Mouse (Mus musculus): ENCODE results near the gene Wdr59. TPM values are rescaled to one million over a fixed set of nuclear protein-coding genes. Genes with fewer than 3 reads are reported as not detected.

Wdr59 gene
- polyA plus RNA-seq, 1 experiment, result 9.0 TPM

DNA sequence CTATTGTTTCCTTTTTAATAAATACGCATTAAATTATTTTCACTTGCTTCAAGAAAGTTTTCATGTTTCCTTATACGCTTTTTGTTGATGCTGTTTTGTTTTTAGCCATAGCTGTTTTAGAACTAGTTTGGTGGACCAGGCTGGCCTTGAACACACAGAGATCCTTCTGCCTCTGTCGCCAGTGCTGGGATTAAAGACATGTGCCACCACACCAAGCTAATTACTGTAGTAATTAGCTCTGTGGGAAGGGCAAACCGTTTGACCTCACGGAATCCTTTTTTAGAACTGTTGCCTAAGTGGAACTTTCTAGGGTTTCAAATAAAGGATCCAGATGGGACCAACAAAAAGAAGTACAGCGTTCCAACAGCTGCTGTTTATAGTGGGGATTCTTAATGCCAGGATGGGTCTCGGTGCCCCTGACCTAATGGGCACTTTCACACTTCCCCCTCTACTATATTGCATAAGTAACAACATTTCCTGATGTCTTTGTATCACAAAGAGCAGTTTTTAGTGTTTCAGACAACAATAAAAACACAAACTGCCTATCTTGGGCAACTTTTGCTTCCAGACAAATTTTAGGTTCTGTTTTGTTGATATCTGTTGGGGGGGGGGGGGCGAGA is 29.7 kb upstream of the Wdr59 start:
- 84% methylated on average over 8 of the region's 8 CpGs for WGBS
- TF ChIP-seq CTCF (IDR thresholded peaks at IDR 0.05; ENCODE audit: borderline replicate concordance, control insufficient read depth, extremely low read depth, insufficient read depth, low read length, poor library complexity) (no peak), POLR2A (IDR thresholded peaks at IDR 0.05; ENCODE audit: control insufficient read depth, extremely low read depth, insufficient read depth, low read length, poor library complexity) (no peak)
- DNase-seq, result no peak
- Histone ChIP-seq H3K4me1 (replicated peaks; ENCODE audit: control insufficient read depth, insufficient read depth, low read length) (peaks cover 44% of the 10 kb centered on the region), H3K36me3 (ENCODE audit: control insufficient read depth, insufficient read depth, low read length) (peaks cover 8% of the 10 kb centered on the region), H3K27ac (ENCODE audit: control insufficient read depth, insufficient read depth, low read length) (no peak overlapping the region), H3K27me3 (ENCODE audit: control insufficient read depth, insufficient read depth, low read length) (no peaks in the 10 kb centered on the region), H3K4me3 (ENCODE audit: control insufficient read depth, insufficient read depth, low read length) (no peak overlapping the region)

DNA sequence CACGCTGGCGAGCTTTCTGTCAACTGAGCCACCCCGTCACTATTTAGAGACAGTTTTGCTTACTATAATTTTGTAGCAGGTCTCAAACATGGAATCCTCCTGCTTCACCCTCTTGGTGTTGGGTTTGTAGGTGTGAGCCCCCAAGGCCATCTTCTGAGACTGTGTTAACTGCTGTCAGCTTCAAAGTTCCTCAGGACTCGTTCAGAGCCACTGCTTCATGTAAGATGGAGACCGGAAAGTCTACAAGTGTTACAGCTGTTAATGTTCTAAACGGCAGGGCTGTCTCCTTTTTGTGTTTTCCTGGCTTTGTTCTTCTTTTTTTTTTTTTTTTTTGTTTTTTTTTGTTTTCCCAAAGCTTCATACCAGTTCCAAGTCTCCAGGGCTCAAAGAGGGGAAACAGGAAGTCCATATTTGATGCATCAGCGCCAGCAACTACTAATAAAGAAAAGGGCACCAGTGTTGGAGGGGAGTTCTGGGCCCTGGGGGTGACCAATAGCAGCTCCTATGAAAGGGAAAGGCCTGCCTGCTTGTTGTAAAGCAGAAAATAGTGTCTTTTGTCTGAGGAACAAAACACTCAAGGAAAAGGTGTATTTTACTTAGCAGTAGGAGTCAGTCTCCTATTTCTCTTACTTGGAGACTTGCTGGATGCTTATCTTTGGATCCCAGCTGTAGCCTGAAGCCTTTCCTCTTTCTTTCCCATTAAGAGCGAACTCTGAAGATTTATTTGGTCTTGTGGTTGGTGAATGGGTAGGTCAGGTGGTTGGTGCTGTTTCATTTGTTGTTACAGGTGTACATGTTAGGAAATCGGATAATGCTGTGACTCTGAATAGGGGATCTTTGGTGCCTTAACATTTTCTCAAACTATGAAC is 28.3 kb upstream of the Wdr59 start:
- H3K27ac ChIP-seq (ENCODE audit: control insufficient read depth, insufficient read depth, low read length), result peak overlapping the region; percentile 86
- no peak for TF ChIP-seq POLR2A (IDR thresholded peaks at IDR 0.05; ENCODE audit: control insufficient read depth, extremely low read depth, insufficient read depth, low read length, poor library complexity)
- TF ChIP-seq CTCF (IDR thresholded peaks at IDR 0.05; ENCODE audit: borderline replicate concordance, control insufficient read depth, extremely low read depth, insufficient read depth, low read length, poor library complexity), result no peak
- H3K27me3 ChIP-seq (ENCODE audit: control insufficient read depth, insufficient read depth, low read length), result no peaks in the 10 kb centered on the region
- peaks cover 10% of the 10 kb centered on the region for H3K36me3 ChIP-seq (ENCODE audit: control insufficient read depth, insufficient read depth, low read length)
- H3K4me1 ChIP-seq (replicated peaks; ENCODE audit: control insufficient read depth, insufficient read depth, low read length), result peaks cover 42% of the 10 kb centered on the region
- WGBS, result 48% methylated on average over 9 of the region's 9 CpGs
- DNase-seq, result no peak
- H3K4me3 ChIP-seq (ENCODE audit: control insufficient read depth, insufficient read depth, low read length), result no peak overlapping the region

DNA sequence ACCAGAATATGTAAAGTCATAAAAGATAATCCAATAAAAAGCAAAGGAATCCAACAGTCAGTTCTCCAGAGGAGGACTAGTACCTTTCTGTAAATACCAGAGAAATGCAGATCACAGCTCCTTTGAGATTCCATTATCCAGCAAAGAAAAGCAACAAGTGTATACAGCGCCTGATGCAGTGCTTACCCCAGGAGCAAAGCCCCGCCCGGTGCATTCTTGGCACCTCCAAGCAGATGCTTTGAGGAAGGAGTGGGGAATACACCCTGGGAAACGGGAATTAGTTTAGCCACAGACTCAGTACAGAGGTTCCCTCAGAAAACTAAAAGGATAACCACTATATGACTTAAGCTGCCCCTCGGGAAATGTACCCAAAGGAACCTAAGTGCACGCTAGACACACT is 26.3 kb upstream of the Wdr59 start:
- TF ChIP-seq POLR2A (IDR thresholded peaks at IDR 0.05; ENCODE audit: control insufficient read depth, extremely low read depth, insufficient read depth, low read length, poor library complexity), result no peak
- TF ChIP-seq CTCF (IDR thresholded peaks at IDR 0.05; ENCODE audit: borderline replicate concordance, control insufficient read depth, extremely low read depth, insufficient read depth, low read length, poor library complexity), result no peak
- DNase-seq, result no peak
- peaks cover 42% of the 10 kb centered on the region for H3K4me1 ChIP-seq (replicated peaks; ENCODE audit: control insufficient read depth, insufficient read depth, low read length)
- no peak overlapping the region for H3K27ac ChIP-seq (ENCODE audit: control insufficient read depth, insufficient read depth, low read length)
- H3K4me3 ChIP-seq (ENCODE audit: control insufficient read depth, insufficient read depth, low read length), result no peak overlapping the region
- 92% methylated on average over 6 of the region's 6 CpGs for WGBS
- no peaks in the 10 kb centered on the region for H3K27me3 ChIP-seq (ENCODE audit: control insufficient read depth, insufficient read depth, low read length)
- H3K36me3 ChIP-seq (ENCODE audit: control insufficient read depth, insufficient read depth, low read length), result peaks cover 16% of the 10 kb centered on the region

DNA sequence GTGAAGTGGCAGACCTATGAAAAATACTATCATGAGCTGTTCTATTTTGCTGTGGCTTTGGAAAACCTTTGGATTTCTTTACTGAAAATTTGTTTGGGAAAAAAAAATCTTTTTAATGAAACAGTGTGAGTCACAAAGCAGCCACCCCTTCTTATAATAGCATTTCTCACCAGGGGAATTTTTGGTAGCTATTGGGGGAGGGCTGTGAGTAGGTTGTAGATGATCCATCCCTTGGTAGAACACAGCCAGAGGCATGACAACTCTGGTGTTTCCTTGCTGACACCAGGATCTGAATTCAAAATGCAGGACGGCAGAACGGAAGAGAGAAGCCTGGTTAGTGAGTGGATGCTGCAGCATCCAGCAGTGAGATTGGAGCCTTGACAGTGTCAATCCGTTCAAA is 25.3 kb upstream of the Wdr59 start:
- TF ChIP-seq CTCF (IDR thresholded peaks at IDR 0.05; ENCODE audit: borderline replicate concordance, control insufficient read depth, extremely low read depth, insufficient read depth, low read length, poor library complexity), result no peak
- no peak for TF ChIP-seq POLR2A (IDR thresholded peaks at IDR 0.05; ENCODE audit: control insufficient read depth, extremely low read depth, insufficient read depth, low read length, poor library complexity)
- Histone ChIP-seq H3K4me3 (ENCODE audit: control insufficient read depth, insufficient read depth, low read length) (no peak overlapping the region), H3K36me3 (ENCODE audit: control insufficient read depth, insufficient read depth, low read length) (peaks cover 16% of the 10 kb centered on the region), H3K27ac (ENCODE audit: control insufficient read depth, insufficient read depth, low read length) (no peak overlapping the region), H3K27me3 (ENCODE audit: control insufficient read depth, insufficient read depth, low read length) (no peaks in the 10 kb centered on the region), H3K4me1 (replicated peaks; ENCODE audit: control insufficient read depth, insufficient read depth, low read length) (peaks cover 42% of the 10 kb centered on the region)
- no peak for DNase-seq
- WGBS, result 95% methylated on average over 3 of the region's 3 CpGs

DNA sequence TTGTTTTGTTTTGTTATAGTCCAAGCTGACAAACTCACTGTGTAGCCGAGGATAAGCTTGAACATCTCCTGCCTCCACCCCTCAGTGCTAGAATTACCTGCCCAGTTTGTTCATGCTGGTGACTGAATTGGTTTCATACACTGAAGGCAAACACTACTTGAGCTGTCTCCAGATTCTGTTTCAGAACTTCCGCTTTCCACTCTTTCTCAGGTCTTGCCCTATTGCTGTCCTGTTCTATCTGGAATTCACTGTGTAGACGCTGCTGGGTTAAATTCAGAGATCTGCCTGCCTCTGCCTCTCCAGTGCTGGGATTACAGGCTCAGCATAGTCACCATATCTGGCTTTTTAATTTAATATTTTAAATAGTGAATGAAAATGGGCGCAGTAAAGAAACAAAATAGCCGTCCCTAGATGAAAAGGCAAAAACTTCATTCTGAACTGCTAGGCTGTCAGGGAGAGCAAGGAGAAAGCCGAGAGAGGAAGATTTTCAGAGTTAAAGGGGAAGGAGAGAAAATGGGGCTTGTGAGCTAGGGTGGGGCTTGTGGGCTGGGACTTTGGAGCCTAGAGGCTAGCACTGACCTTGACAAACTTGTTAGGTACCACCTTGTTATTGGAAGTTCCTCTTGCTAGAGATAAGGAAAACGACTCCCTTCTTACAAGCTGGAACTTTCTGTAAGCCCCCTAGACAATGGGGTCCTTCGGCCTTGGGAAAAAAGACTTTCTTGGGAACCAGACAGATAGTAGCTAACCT is 23.7 kb upstream of the Wdr59 start:
- H3K4me1 ChIP-seq (replicated peaks; ENCODE audit: control insufficient read depth, insufficient read depth, low read length), result peaks cover 43% of the 10 kb centered on the region
- no peak for DNase-seq
- H3K27me3 ChIP-seq (ENCODE audit: control insufficient read depth, insufficient read depth, low read length), result no peaks in the 10 kb centered on the region
- peak overlapping the region; percentile 34; the same call in 1 of the 2 replicates for H3K27ac ChIP-seq (ENCODE audit: control insufficient read depth, insufficient read depth, low read length)
- peaks cover 16% of the 10 kb centered on the region for H3K36me3 ChIP-seq (ENCODE audit: control insufficient read depth, insufficient read depth, low read length)
- WGBS, result 66% methylated on average over 8 of the region's 8 CpGs
- H3K4me3 ChIP-seq (ENCODE audit: control insufficient read depth, insufficient read depth, low read length), result no peak overlapping the region
- no peak for TF ChIP-seq POLR2A (IDR thresholded peaks at IDR 0.05; ENCODE audit: control insufficient read depth, extremely low read depth, insufficient read depth, low read length, poor library complexity)
- no peak for TF ChIP-seq CTCF (IDR thresholded peaks at IDR 0.05; ENCODE audit: borderline replicate concordance, control insufficient read depth, extremely low read depth, insufficient read depth, low read length, poor library complexity)

DNA sequence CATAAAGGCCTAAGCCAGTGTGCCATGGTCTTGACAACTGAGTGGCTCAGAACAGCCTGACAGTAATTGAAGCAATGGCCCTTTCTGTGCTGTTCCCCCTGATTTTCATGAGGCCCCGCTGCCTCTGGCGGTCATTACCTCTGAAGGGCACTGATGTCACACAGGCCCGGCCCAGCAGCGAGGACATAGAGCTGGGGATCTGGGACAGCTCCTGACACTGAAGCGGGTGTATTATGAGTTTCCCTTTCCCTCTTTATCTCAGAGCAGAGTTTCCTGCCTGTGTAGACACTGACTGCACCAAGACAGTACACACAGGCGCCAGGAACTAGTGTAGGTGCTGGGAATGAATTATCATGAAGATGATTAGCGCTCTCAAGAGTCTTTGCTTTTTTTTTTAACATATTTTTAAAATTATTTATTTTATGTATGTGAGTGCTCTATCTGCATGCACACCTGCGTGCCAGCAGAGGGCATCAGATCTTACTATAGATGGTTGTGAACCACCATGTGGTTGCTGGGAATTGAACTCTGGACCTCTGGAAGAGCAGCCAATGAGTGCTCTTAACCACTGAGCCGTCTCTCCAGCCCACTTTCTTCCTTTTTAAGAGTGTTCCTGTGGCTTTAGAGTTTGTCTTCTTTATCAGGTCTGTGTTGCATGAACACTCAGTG is 22.0 kb upstream of the Wdr59 start:
- H3K36me3 ChIP-seq (ENCODE audit: control insufficient read depth, insufficient read depth, low read length), result peaks cover 16% of the 10 kb centered on the region

More for the DNA sequence above, 22.0 kb upstream of the Wdr59 start:
- TF ChIP-seq POLR2A (IDR thresholded peaks at IDR 0.05; ENCODE audit: control insufficient read depth, extremely low read depth, insufficient read depth, low read length, poor library complexity) (no peak), CTCF (IDR thresholded peaks at IDR 0.05; ENCODE audit: borderline replicate concordance, control insufficient read depth, extremely low read depth, insufficient read depth, low read length, poor library complexity) (no peak)
- Histone ChIP-seq H3K4me3 (ENCODE audit: control insufficient read depth, insufficient read depth, low read length) (no peak overlapping the region), H3K27me3 (ENCODE audit: control insufficient read depth, insufficient read depth, low read length) (no peaks in the 10 kb centered on the region), H3K27ac (ENCODE audit: control insufficient read depth, insufficient read depth, low read length) (no peak overlapping the region), H3K4me1 (replicated peaks; ENCODE audit: control insufficient read depth, insufficient read depth, low read length) (peaks cover 31% of the 10 kb centered on the region)
- WGBS, result 91% methylated on average over 9 of the region's 9 CpGs
- DNase-seq, result no peak
